Mouse (Mus musculus) WW6 (cell line): ENCODE data around the gene Gm29276.
"Not testable (repeated sequence)": the region's sequence is repeated elsewhere in the genome, so short reads cannot be mapped to it uniquely, and the experiment has no call there.

Experiments used
- DNase-seq: peaks from one replicate; pipeline ENCODE4 v3.0.0-alpha.2; 2013; ENCODE audit warnings: low read depth, low spot score

Gene Gm29276

GRCm38 (mm10) chrY:42582150-42582549 lies at the start of gene Gm29276:
Gene Gm29276, minus strand, starts transcription at chrY:42582250.
- not testable (repeated sequence) for DNase-seq
